Mouse (Mus musculus) embryonic facial prominence, embryonic 14.5 days (tissue): Measurements from ENCODE around the gene Slc35f3. TPM values are rescaled to one million over a fixed set of nuclear protein-coding genes. Genes with fewer than 3 reads are reported as not detected.

ENCODE experiments used
- ATAC-seq: fragments of 200-750 bp; cut with Nextera tagmentation; 2 replicates; pipeline ENCODE4 v1.8.0; 2017; ENCODE audit warnings: low read depth, moderate number of reproducible peaks, moderate TSS enrichment
- DNase-seq: peaks from one replicate; pipeline ENCODE4 v3.0.0-alpha.2; 2015; ENCODE audit warnings: low spot score
- H3K27ac ChIP-seq: fragments of 300-500 bp; sonication (generic); replicated peaks from 2 replicates; pipeline ENCODE4 v1.5.1; 2014; ENCODE audit warnings: low read depth, mild to moderate bottlenecking, low read length, moderate library complexity
- H3K27me3 ChIP-seq: fragments of 300-500 bp; sonication (generic); replicated peaks from 2 replicates; pipeline ENCODE4 v1.6.1; 2014; ENCODE audit warnings: low read length; ENCODE audit not compliant: control insufficient read depth, insufficient read depth
- H3K36me3 ChIP-seq: fragments of 300-500 bp; sonication (generic); 2 replicates; pipeline ENCODE4 v1.6.1; 2014; ENCODE audit warnings: low read length, mixed read lengths; ENCODE audit not compliant: control insufficient read depth, insufficient read depth
- H3K4me1 ChIP-seq: fragments of 300-500 bp; sonication (generic); 2 replicates; pipeline ENCODE4 v1.6.1; 2014; ENCODE audit warnings: antibody characterized with exemption, low read length; ENCODE audit not compliant: control insufficient read depth, insufficient read depth
- H3K4me2 ChIP-seq: fragments of 300-500 bp; sonication (generic); 2 replicates; pipeline ENCODE4 v1.6.1; 2014; ENCODE audit warnings: low read depth, mild to moderate bottlenecking, low read length, moderate library complexity, mixed read lengths
- H3K4me3 ChIP-seq: fragments of 300-500 bp; sonication (generic); 2 replicates; pipeline ENCODE4 v1.5.1; 2014; ENCODE audit warnings: low read depth, mild to moderate bottlenecking, low read length
- H3K9ac ChIP-seq: fragments of 300-500 bp; sonication (generic); 2 replicates; pipeline ENCODE4 v1.6.1; 2014; ENCODE audit warnings: low read depth, mild to moderate bottlenecking, low read length, moderate library complexity, mixed read lengths
- H3K9me3 ChIP-seq: fragments of 300-500 bp; sonication (generic); 2 replicates; pipeline ENCODE4 v1.6.1; 2016; ENCODE audit warnings: low read length; ENCODE audit not compliant: control insufficient read depth
- WGBS: fragments of 180-500 bp; shearing (Covaris S2); extraction: QIAGEN DNeasy Blood & Tissue Kit; methylation state at CpG from one replicate; pipeline ENCODE4 v1.1.7; 2014; 5-methylcytosine and 5-hydroxymethylcytosine counted together
- polyA plus RNA-seq: library from polyadenylated mRNA; unstranded; fragments of >200 nt; fragmentation: Nextera tagmentation; extraction: Ambion mirVana; gene quantifications from 2 replicates; pipeline ENCODE4 v1.2.1, GENCODE M21; 2014

The Slc35f3 gene
- polyA plus RNA-seq = 1.2 TPM in 2 replicates

- Histone ChIP-seq H3K9me3 (no peaks in the 10 kb centered on the region), H3K4me2 (peak within 1 kb of the TSS; percentile 78), H3K9ac (peak within 1 kb of the TSS; percentile 61), H3K4me3 (peak within 1 kb of the TSS; percentile 48), H3K36me3 (no peaks in the 10 kb centered on the region), H3K4me1 (no peaks in the 10 kb centered on the region), H3K27ac (no peak within 1 kb of the TSS), H3K27me3 (peaks cover 26% of the 10 kb centered on the region)
- WGBS = 3% methylated on average over 30 of the region's 72 CpGs
- DNase-seq (peak; percentile 58), ATAC-seq (peak; percentile 79)
Observed at GRCm38 (mm10) chr8:126298296-126299093, at the start of gene Slc35f3. Slc35f3 (plus strand) TSS chr8:126298558.

- 54% methylated on average over 4 of the region's 4 CpGs for WGBS
- no peak for DNase-seq
- H3K4me1 ChIP-seq = no peaks in the 10 kb centered on the region
- no peak overlapping the region for H3K4me2 ChIP-seq
- H3K36me3 ChIP-seq = no peaks in the 10 kb centered on the region
- H3K4me3 ChIP-seq = no peak overlapping the region
- 0 out of 2 replicates have a peak, but pooled peaks cover 4% of the 10 kb centered on the region for H3K27me3 ChIP-seq
- H3K9me3 ChIP-seq = no peaks in the 10 kb centered on the region
- H3K9ac ChIP-seq = no peak overlapping the region
- no peak for ATAC-seq
- H3K27ac ChIP-seq = no peak overlapping the region
Observed at GRCm38 (mm10) chr8:126250486-126250885, 47.9 kb upstream of the Slc35f3 start.

GRCm38 (mm10) chr8:126256585-126257391 is 41.6 kb upstream of the Slc35f3 start:
- DNase-seq = peak; percentile 50
- peaks cover 20% of the 10 kb centered on the region for H3K27me3 ChIP-seq
- ATAC-seq = no peak; the same call in 1 of the 2 replicates
- WGBS = 43% methylated on average over 9 of the region's 9 CpGs
- H3K36me3 ChIP-seq = no peaks in the 10 kb centered on the region
- H3K9me3 ChIP-seq = no peaks in the 10 kb centered on the region
- H3K27ac ChIP-seq = no peak overlapping the region
- no peak overlapping the region for H3K9ac ChIP-seq
- H3K4me1 ChIP-seq = no peaks in the 10 kb centered on the region
- no peak overlapping the region for H3K4me2 ChIP-seq
- H3K4me3 ChIP-seq = no peak overlapping the region

GRCm38 (mm10) chr8:126257392-126257681 is 41.0 kb upstream of the Slc35f3 start:
- Histone ChIP-seq H3K27me3 (peaks cover 20% of the 10 kb centered on the region), H3K36me3 (no peaks in the 10 kb centered on the region), H3K9ac (no peak overlapping the region), H3K27ac (no peak overlapping the region), H3K4me2 (no peak overlapping the region), H3K4me1 (no peaks in the 10 kb centered on the region), H3K4me3 (no peak overlapping the region), H3K9me3 (no peaks in the 10 kb centered on the region)
- 64% methylated on average over 8 of the region's 8 CpGs for WGBS
- ATAC-seq (no peak), DNase-seq (no peak)

GRCm38 (mm10) chr8:126258175-126258781 is 40.1 kb upstream of the Slc35f3 start:
- 0 out of 2 replicates have a peak, but pooled peaks have one; percentile 50 for ATAC-seq
- peak overlapping the region; percentile 17 for H3K4me3 ChIP-seq
- H3K9me3 ChIP-seq = no peaks in the 10 kb centered on the region
- H3K36me3 ChIP-seq = no peaks in the 10 kb centered on the region
- H3K27ac ChIP-seq = no peak overlapping the region
- peak overlapping the region; percentile 53 for H3K4me2 ChIP-seq
- 6% methylated on average over 15 of the region's 15 CpGs for WGBS
- peaks cover 20% of the 10 kb centered on the region for H3K27me3 ChIP-seq
- H3K9ac ChIP-seq = no peak overlapping the region
- DNase-seq = peak; percentile 77
- H3K4me1 ChIP-seq = no peaks in the 10 kb centered on the region

- no peak for DNase-seq
- Histone ChIP-seq H3K36me3 (no peaks in the 10 kb centered on the region), H3K4me3 (no peak overlapping the region), H3K4me1 (no peaks in the 10 kb centered on the region), H3K27ac (no peak overlapping the region), H3K9ac (no peak overlapping the region), H3K9me3 (no peaks in the 10 kb centered on the region), H3K27me3 (no peaks in the 10 kb centered on the region), H3K4me2 (no peak overlapping the region)
- 55% methylated on average over 1 of the region's 1 CpGs for WGBS
- no peak for ATAC-seq
Observed at GRCm38 (mm10) chr8:126265186-126265585, 33.2 kb upstream of the Slc35f3 start.

- no peak overlapping the region for H3K4me3 ChIP-seq
- H3K4me2 ChIP-seq = no peak overlapping the region
- H3K4me1 ChIP-seq = no peaks in the 10 kb centered on the region
- no peak overlapping the region for H3K27ac ChIP-seq
- H3K36me3 ChIP-seq = no peaks in the 10 kb centered on the region
- no peaks in the 10 kb centered on the region for H3K27me3 ChIP-seq
- no peaks in the 10 kb centered on the region for H3K9me3 ChIP-seq
- 30% methylated on average over 8 of the region's 8 CpGs for WGBS
- no peak overlapping the region for H3K9ac ChIP-seq
- no peak for ATAC-seq
- peak; percentile 12 for DNase-seq
Observed at GRCm38 (mm10) chr8:126267118-126267517, 31.2 kb upstream of the Slc35f3 start.

- DNase-seq (peak; percentile 12), ATAC-seq (no peak)
- H3K27me3 ChIP-seq = no peaks in the 10 kb centered on the region
- no peak overlapping the region for H3K4me3 ChIP-seq
- no peaks in the 10 kb centered on the region for H3K9me3 ChIP-seq
- WGBS = 43% methylated on average over 6 of the region's 6 CpGs
- no peaks in the 10 kb centered on the region for H3K4me1 ChIP-seq
- no peak overlapping the region for H3K27ac ChIP-seq
- H3K9ac ChIP-seq = no peak overlapping the region
- H3K4me2 ChIP-seq = no peak overlapping the region
- no peaks in the 10 kb centered on the region for H3K36me3 ChIP-seq
Observed at GRCm38 (mm10) chr8:126269733-126270132, 28.6 kb upstream of the Slc35f3 start.
